Mouse (Mus musculus) regulatory T cell (primary cell): ENCODE measurements around the gene Gm43738.

ENCODE experiments used
- in situ Hi-C: fragments of 300-600 bp; cut with MboI, MseI; formaldehyde crosslinking; loops from one replicate; pipeline ENCODE4 v1.15.1; 2025; ENCODE audit warnings: high pct_unique_total_duplicates

The Gm43738 gene

DNA sequence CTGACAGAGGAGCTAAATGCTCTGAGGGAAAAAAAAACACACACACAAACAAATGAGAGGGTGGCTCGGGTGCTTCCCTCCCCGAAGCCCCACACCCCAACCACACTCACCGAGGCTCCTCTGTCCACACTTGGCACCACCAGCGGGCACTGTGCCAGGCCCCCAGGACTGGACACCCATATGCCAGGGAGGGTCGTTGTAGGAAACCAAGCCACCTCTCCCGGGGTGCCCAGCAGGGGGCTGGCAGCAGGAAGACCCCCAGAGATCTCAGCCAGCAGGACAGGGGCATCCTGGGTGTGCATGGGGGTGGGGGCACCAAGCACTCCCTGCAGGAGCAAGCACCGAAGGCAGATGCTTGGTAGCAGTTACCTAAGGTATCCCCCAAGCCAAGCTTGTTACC, at the start of gene Gm43738:
Gm43738 (minus strand) TSS at position 289 of the 400 bp plus-strand sequence.
- in situ Hi-C loops = no loop called here

GRCm38 (mm10) chr3:89148567-89148966, 47.7 kb upstream of the Gm43738 start:
- in situ Hi-C loops = no loop called here

DNA sequence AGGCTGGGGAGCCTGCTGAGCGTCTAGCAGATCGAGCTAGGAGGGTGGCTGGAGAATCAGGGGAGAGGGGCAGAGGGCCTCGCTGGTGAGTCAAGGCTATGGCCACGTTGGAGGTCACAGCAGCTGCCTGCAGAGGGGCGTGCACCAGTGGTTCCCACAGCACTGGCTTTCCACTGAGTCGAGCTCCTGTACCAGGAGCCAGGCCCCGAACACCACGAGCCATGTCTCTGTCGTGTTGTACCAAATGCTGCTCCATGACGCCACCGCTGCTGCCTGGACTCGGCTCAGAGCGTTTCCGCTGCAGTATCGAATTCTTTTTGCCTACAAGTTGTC, 47.0 kb upstream of the Gm43738 start:
- in situ Hi-C loops = no loop called here

GRCm38 (mm10) chr3:89147101-89147978, 46.4 kb upstream of the Gm43738 start:
- in situ Hi-C loops = no loop called here

- in situ Hi-C loops = no loop called here
These were observed 44.7 kb upstream of the Gm43738 start for GRCm38 (mm10) chr3:89145566-89145965.

DNA sequence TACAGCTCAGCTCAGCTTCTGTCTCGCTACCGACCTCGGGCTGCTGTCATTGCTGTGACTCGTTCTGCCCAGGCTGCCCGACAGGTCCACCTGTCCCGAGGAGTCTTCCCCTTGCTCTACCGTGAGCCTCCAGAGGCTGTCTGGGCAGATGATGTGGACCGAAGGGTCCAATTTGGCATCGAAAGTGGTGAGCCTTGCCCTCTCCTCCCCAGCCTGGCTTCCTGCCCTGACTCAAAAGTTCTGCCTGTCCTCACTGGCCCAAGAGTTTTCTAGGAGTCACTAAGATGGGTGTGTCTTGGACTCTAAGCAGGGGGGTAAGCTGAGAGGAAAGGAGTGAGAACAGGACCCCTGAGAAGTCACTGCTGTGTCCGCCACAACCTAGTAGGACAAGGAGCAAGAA, 43.9 kb upstream of the Gm43738 start:
- in situ Hi-C loops = loop anchor here (5.0 kb wide), 1 partner anchor 88 kb away; no protein-coding TSS in a partner anchor

GRCm38 (mm10) chr3:89136365-89136764, 35.5 kb upstream of the Gm43738 start:
- in situ Hi-C loops = no loop called here

DNA sequence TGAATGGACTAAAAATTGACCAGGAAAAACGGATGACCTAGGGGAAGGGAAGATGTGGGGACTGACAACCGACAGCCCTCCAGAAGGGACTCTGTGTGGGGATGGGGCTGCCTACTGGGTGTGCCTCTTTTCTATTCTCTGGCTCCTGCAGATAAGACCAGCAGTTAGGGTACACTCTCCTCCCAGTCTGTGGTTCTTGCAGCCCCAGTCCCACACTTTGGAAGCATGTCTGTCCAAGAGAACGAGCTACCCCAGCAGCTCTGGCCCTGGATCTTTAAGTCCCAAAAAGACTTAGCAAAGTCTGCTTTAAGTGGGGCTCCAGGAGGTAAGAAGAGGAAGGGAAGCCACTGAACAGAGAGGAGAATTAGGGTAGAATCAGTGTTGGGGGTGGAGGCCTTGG, 35.1 kb upstream of the Gm43738 start, which contains the start of gene Pklr:
Pklr (plus strand) TSS at position 185 of the 400 bp plus-strand sequence.
- in situ Hi-C loops = no loop called here

GRCm38 (mm10) chr3:89133752-89134151, 32.9 kb upstream of the Gm43738 start:
- in situ Hi-C loops = no loop called here

GRCm38 (mm10) chr3:89133063-89133450, 32.2 kb upstream of the Gm43738 start:
- in situ Hi-C loops = no loop called here

DNA sequence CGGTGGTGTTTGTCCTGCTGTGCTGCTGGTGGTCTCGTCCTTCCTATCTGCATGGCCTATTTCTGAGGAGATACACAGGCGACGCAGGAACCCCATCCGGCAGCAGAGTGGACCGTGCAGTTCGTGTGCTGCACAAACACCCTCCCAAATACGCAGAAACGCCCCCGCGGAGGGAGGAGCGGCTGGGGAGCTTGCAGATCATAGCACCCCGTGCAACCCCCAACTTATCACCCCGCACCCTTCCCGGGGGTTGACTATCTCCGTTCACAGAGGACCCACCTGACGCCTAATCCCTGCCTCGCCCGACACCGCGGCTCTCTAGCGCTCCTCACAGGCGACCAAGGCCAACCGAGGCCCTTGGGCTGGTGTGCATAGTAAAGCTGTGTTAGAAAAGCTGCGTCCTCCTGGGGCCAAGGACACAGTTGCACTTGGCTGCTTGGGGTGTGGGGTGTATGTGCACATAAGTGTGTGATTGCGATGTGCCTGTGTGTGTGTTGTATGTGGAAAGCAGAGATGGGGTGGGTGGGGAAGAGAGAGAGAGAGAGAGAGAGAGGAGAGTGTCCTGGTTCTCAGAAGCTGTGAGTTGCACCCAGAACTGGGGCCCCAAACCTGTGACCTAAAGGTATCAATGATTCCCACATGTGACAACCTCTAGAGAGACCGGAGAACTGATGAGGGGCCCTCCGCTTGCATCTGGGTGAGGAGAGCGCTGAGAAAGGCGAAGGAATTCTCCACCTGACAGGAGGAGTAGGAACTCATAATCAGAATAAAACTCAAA, 31.6 kb upstream of the Gm43738 start:
- in situ Hi-C loops = no loop called here

DNA sequence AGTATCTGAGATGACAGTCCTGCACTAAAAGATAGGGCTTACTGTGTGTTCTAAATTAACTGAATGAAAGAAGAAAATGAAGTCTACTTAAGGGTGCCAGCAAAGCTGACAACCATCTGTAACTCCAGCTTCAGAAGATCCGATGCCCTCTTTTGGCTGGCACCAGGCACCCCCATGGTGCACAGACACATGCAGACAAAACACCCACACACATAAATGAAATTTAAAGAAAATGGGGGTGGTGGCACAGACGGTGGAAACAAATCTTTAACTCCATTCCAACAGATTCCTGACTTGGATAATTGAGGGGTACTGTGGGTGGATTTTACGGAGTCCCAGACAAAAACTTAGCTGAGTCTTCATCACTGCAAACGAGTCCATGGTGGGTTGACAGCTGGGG, 30.9 kb upstream of the Gm43738 start:
- in situ Hi-C loops = no loop called here

DNA sequence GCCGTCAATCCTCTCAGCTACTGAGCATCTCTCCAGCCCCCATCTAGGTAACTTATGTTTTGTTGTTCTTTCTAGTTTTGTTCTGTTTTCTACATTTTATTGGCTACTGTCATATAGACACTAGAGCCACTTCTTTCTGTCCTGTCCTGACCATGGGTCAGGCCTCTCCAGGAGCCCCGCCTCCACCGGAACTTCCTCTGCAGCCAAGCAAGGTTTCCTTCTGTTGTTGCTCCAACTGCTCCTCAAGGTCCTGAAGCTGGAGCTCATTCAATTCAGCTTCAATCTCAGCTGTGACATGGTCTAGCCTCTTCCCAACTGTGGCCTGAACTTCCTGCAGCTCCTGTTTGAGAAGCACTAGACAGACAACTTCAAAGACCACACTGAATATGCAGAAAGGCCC, 29.0 kb upstream of the Gm43738 start:
- in situ Hi-C loops = no loop called here

GRCm38 (mm10) chr3:89125981-89126380, 25.1 kb upstream of the Gm43738 start:
- in situ Hi-C loops = no loop called here

- in situ Hi-C loops = no loop called here
These were observed 23.3 kb upstream of the Gm43738 start for GRCm38 (mm10) chr3:89124241-89124640.

DNA sequence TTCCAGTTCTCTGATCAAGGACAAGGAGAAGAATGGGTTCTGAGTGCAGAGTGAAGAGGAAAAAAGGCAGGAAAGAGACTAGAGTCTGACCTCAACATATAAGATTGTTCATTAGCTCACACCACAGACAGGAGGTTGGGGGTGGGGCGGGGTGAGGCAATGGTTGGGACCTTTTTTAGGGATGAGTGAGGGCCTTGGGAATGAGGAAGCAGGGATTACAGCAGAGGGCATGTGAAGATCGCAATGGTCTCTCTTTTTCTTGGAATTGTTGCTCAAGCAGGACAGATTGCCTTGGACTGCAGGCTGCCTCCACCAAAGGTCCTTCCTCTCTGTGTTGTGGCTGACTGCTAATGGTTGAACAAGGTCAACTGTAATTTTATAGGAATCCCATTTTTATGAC, 22.4 kb upstream of the Gm43738 start:
- in situ Hi-C loops = no loop called here

- in situ Hi-C loops = loop anchor here (5.0 kb wide), 1 partner anchor 102 kb away; the partner anchor contains the start of gene Thbs3
These were observed 14.6 kb upstream of the Gm43738 start for GRCm38 (mm10) chr3:89115522-89115921.

- in situ Hi-C loops = no loop called here
These were observed 12.2 kb upstream of the Gm43738 start for GRCm38 (mm10) chr3:89113058-89113457.

- in situ Hi-C loops = no loop called here
These were observed 7.2 kb upstream of the Gm43738 start for GRCm38 (mm10) chr3:89108146-89108545.

GRCm38 (mm10) chr3:89107545-89107944, 6.6 kb upstream of the Gm43738 start:
- in situ Hi-C loops = no loop called here

DNA sequence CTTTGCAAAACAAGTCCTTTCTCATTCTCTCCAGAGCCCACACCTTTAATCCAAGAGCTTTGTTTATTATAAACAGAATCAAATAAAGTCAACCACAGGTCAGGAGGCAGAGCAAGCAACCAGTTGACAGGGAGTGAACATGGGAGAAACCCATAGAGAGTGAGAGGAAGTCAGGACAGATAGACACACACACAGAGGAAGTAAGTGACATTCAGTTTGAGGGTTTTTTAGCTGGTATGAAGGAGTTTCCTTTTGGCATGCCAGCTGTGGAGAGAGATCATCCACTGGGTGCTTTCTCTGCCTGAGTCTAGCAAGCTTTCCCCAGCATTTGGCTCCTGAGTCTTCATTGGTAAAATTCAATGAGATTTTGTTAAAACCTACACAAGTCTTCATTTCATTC, 6.0 kb upstream of the Gm43738 start:
- in situ Hi-C loops = no loop called here

- in situ Hi-C loops = no loop called here
These were observed 2.3 kb upstream of the Gm43738 start for GRCm38 (mm10) chr3:89103291-89103595.
